Mouse (Mus musculus): ENCODE results near the gene Tex30.

DNA sequence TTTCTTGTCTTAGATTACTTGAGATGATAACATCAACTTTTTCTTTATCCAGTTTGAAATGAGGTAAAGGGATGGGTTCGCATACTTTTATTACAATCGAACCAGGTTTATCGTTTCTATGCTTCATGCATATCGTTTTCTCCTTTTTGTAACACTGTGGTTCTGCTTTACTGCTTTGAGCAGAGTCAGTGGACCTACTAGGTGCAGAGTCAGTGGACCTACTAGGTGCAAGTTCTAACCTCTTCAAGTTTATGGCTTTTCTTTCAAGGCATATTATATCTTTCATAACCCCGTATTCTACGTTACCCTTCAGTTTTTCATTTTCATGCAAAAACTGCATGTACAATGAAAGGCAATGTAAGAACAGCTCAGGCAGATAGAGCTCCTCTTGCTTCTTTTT, 38.8 kb downstream of the Tex30 start:
- TF ChIP-seq MAX (IDR thresholded peaks at IDR 0.05) (no peak), CTCF (IDR thresholded peaks at IDR 0.05; ENCODE audit: control insufficient read depth, insufficient read depth, insufficient read length) (no peak), MYOD1 (IDR thresholded peaks at IDR 0.05; ENCODE audit: control insufficient read depth, insufficient read length, low read depth) (no peak), USF1 (IDR thresholded peaks at IDR 0.05; ENCODE audit: low read depth) (no peak), MYOG (IDR thresholded peaks at IDR 0.05; ENCODE audit: control insufficient read depth, extremely low read depth, insufficient read length) (no peak)

Data from C2C12 (cell line).